Mouse (Mus musculus): ENCODE measurements around the gene Zfp93. TPM values are rescaled to one million over a fixed set of nuclear protein-coding genes. Genes with fewer than 3 reads are reported as not detected.

The Zfp93 gene
- polyA plus RNA-seq, 1 experiment: 4.4 TPM

GRCm38 (mm10) chr7:24298973-24299708 lies 28.9 kb downstream of the Zfp93 start:
- Histone ChIP-seq H3K27ac (replicated peaks; ENCODE audit: low read depth, low read length) (no peak overlapping the region), H3K4me3 (ENCODE audit: insufficient read depth, low read depth, low read length) (peak overlapping the region; percentile 79), H3K4me1 (ENCODE audit: control insufficient read depth, insufficient read depth, insufficient read length, low read length) (peaks cover 2% of the 10 kb centered on the region; the same call in 1 of the 2 replicates)

DNA sequence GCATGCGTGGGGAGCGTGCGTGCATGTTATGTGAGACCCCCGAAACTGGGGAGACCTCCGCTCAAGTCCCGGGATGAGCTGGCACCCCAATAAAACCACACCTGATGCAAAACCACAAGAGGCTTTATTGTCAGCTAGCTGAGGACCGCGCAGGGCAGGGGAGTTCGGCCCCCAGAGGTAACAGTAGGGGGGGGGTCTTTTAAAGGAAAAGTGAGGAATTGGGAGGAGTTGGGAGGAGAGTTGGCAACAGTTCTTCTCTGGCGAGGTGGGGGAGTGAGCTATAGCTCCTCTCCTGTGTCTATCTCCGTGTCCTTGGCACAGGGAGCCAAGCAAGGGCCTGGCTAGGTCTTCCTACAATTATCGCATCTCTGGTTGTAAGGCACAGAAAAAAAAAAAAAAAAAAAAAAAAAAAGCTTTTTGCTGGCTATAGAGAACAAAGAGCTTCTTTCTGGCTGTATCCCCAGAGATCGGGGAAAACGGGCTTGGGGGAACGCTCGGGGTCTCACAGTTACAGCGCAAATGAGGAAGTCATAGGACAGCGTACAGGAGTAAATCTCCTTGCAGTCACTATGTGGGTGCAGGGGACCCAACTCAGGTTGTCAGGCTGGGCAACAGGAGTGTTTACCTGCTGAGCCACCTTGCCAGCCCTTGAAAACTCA lies 29.7 kb downstream of the Zfp93 start:
- peak overlapping the region; percentile 45 for H3K4me3 ChIP-seq (ENCODE audit: insufficient read depth, low read depth, low read length)

DNA sequence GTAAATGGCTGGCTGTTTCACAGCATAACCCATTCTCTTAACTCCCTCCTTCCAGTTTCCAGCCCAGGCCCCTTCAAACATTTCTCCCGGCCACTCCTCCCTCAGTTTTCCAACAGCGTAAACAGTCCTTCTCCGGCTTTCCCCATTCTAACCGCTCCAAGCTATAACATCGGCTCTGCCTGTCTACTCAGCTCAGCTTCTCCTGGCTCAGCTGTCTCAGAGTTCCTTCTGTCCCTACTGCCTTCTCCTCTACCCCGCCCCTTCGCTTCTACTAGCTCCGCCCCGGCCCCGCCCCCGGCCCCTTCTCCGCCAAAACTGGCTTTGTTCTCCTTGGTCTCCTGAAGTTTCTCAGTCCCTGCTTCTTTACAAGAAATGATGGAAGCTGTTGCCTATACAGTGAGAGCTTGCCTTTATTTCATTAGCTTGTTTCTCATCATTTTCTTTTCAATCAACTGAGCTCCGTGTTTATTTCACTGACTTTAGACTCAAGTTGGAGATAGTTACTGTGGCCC lies 30.6 kb downstream of the Zfp93 start, which contains the start of gene Zfp61:
Gene Zfp61, minus strand, starts transcription at position 462 of the 512 bp plus-strand sequence.
- H3K4me1 ChIP-seq (ENCODE audit: control insufficient read depth, insufficient read depth, insufficient read length, low read length): peaks cover 2% of the 10 kb centered on the region; the same call in 1 of the 2 replicates
- peak within 1 kb of the TSS; percentile 45 for H3K4me3 ChIP-seq (ENCODE audit: insufficient read depth, low read depth, low read length)
- no peak within 1 kb of the TSS for H3K27ac ChIP-seq (replicated peaks; ENCODE audit: low read depth, low read length)

More for the DNA sequence above, 29.7 kb downstream of the Zfp93 start:
- H3K27ac ChIP-seq (replicated peaks; ENCODE audit: low read depth, low read length): no peak overlapping the region
- peaks cover 2% of the 10 kb centered on the region; the same call in 1 of the 2 replicates for H3K4me1 ChIP-seq (ENCODE audit: control insufficient read depth, insufficient read depth, insufficient read length, low read length)

DNA sequence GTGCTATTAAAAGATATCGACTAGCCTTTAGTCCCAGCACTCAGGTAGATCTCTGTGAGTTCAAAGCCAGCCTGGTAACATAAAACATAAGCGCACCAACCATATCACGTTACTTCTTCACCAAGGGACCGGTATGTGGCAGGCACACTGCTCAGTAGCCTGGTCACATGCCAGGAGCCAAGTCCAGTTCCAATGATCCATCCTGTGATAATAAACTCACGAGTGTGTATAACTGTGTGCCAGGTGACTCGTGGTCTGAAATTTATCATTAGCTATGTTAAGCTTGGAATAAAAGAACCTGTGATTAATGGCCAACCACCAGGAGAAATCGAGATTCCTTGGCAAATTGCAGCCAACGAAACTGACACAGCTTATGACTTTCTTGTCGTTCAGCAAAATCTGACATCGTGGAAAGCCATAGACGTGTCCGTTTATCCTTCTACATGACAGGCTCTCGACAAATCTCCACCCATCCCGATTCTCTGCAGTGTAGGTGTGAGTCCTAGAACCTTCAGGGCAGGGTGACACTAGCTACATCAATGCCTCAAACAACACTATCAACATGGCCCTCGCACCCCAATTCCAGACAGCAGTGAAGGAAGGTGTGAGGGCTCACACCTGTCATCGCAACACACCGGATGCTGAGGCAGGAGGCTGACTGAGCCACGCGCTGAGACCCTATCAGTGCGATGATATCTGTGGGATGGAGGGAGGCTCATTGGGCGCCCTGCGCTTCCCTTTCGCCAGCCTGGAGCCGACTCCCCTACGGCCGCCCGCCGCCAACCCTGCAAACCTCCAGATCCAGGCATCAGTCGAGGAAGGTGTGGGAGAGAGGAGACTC lies 45.7 kb downstream of the Zfp93 start:
- Histone ChIP-seq H3K4me3 (ENCODE audit: insufficient read depth, low read depth, low read length) (peak overlapping the region; percentile 75), H3K4me1 (ENCODE audit: control insufficient read depth, insufficient read depth, insufficient read length, low read length) (no peaks in the 10 kb centered on the region; the same call in 1 of the 2 replicates), H3K27ac (replicated peaks; ENCODE audit: low read depth, low read length) (no peak overlapping the region)

- H3K4me1 ChIP-seq (ENCODE audit: control insufficient read depth, insufficient read depth, insufficient read length, low read length): no peaks in the 10 kb centered on the region; the same call in 1 of the 2 replicates
- H3K4me3 ChIP-seq (ENCODE audit: insufficient read depth, low read depth, low read length): peak within 1 kb of the TSS; percentile 75
Measured at GRCm38 (mm10) chr7:24316567-24317092, 46.4 kb downstream of the Zfp93 start, which contains the start of gene Zfp94. Gene Zfp94 (minus strand): TSS chr7:24316666.

GRCm38 (mm10) chr7:24318942-24319341 lies 48.7 kb downstream of the Zfp93 start:
- H3K27ac ChIP-seq (replicated peaks; ENCODE audit: low read depth, low read length): no peak overlapping the region
- H3K4me3 ChIP-seq (ENCODE audit: insufficient read depth, low read depth, low read length): no peak overlapping the region
- H3K4me1 ChIP-seq (ENCODE audit: control insufficient read depth, insufficient read depth, insufficient read length, low read length): no peaks in the 10 kb centered on the region; the same call in 1 of the 2 replicates

More at GRCm38 (mm10) chr7:24316567-24317092, 46.4 kb downstream of the Zfp93 start, which contains the start of gene Zfp94:
- H3K27ac ChIP-seq (replicated peaks; ENCODE audit: low read depth, low read length): peak within 1 kb of the TSS; percentile 83

GRCm38 (mm10) chr7:24322593-24322992 lies 52.4 kb downstream of the Zfp93 start:
- Histone ChIP-seq H3K4me1 (ENCODE audit: control insufficient read depth, insufficient read depth, insufficient read length, low read length) (no peaks in the 10 kb centered on the region), H3K4me3 (ENCODE audit: insufficient read depth, low read depth, low read length) (no peak overlapping the region), H3K27ac (replicated peaks; ENCODE audit: low read depth, low read length) (no peak overlapping the region)

GRCm38 (mm10) chr7:24325197-24325596 lies 55.0 kb downstream of the Zfp93 start:
- H3K27ac ChIP-seq (replicated peaks; ENCODE audit: low read depth, low read length): no peak overlapping the region
- H3K4me3 ChIP-seq (ENCODE audit: insufficient read depth, low read depth, low read length): no peak overlapping the region
- no peaks in the 10 kb centered on the region for H3K4me1 ChIP-seq (ENCODE audit: control insufficient read depth, insufficient read depth, insufficient read length, low read length)

- Histone ChIP-seq H3K4me3 (ENCODE audit: insufficient read depth, low read depth, low read length) (no peak overlapping the region), H3K27ac (replicated peaks; ENCODE audit: low read depth, low read length) (no peak overlapping the region), H3K4me1 (ENCODE audit: control insufficient read depth, insufficient read depth, insufficient read length, low read length) (no peaks in the 10 kb centered on the region)
Measured at GRCm38 (mm10) chr7:24325675-24326128, 55.5 kb downstream of the Zfp93 start.

GRCm38 (mm10) chr7:24326273-24327135 lies 56.3 kb downstream of the Zfp93 start:
- no peak overlapping the region for H3K4me3 ChIP-seq (ENCODE audit: insufficient read depth, low read depth, low read length)
- no peak overlapping the region for H3K27ac ChIP-seq (replicated peaks; ENCODE audit: low read depth, low read length)
- no peaks in the 10 kb centered on the region for H3K4me1 ChIP-seq (ENCODE audit: control insufficient read depth, insufficient read depth, insufficient read length, low read length)

Other genes with a start within 250 kb of the Zfp93 start
- not detected in 2 replicates for gene Vmn1r183, start 217.2 kb upstream of the Zfp93 start, polyA plus RNA-seq (2012; ENCODE audit: insufficient read depth, insufficient read length, missing spikeins)
- 11.1 and 11.7 TPM in 2 replicates for gene Zfp180, start 188.5 kb upstream of the Zfp93 start, polyA plus RNA-seq (2012; ENCODE audit: insufficient read depth, insufficient read length, missing spikeins)
- gene Zfp112, start 158.1 kb upstream of the Zfp93 start, polyA plus RNA-seq (2012; ENCODE audit: insufficient read depth, insufficient read length, missing spikeins): 1.4 and 1.5 TPM in 2 replicates
- 2.4 and 4.4 TPM in 2 replicates for gene Zfp235, start 136.3 kb upstream of the Zfp93 start, polyA plus RNA-seq (2012; ENCODE audit: insufficient read depth, insufficient read length, missing spikeins)
- gene Zfp114, start 95.4 kb upstream of the Zfp93 start, polyA plus RNA-seq (2012; ENCODE audit: insufficient read depth, insufficient read length, missing spikeins): not detected in 2 replicates
- 1.5 and 1.7 TPM in 2 replicates for gene Zfp111, start 59.0 kb upstream of the Zfp93 start, polyA plus RNA-seq (2012; ENCODE audit: insufficient read depth, insufficient read length, missing spikeins)
- 0.46 TPM in 1 of 2 replicates, not detected in the other for gene Zfp109, start 32.9 kb upstream of the Zfp93 start, polyA plus RNA-seq (2012; ENCODE audit: insufficient read depth, insufficient read length, missing spikeins)
- gene Zfp108, start 15.6 kb upstream of the Zfp93 start, polyA plus RNA-seq (2012; ENCODE audit: insufficient read depth, insufficient read length, missing spikeins): 0.88 and 1.8 TPM in 2 replicates
- 1.5 and 2.0 TPM in 2 replicates for gene Zfp61, start 30.8 kb downstream of the Zfp93 start, polyA plus RNA-seq (2012; ENCODE audit: insufficient read depth, insufficient read length, missing spikeins)
- 3.8 and 4.5 TPM in 2 replicates for gene Zfp94, start 46.2 kb downstream of the Zfp93 start, polyA plus RNA-seq (2012; ENCODE audit: insufficient read depth, insufficient read length, missing spikeins)
- not detected in 2 replicates for gene Tescl, start 63.5 kb downstream of the Zfp93 start, polyA plus RNA-seq (2012; ENCODE audit: insufficient read depth, insufficient read length, missing spikeins)
- not detected in 2 replicates for gene Lypd5, start 78.8 kb downstream of the Zfp93 start, polyA plus RNA-seq (2012; ENCODE audit: insufficient read depth, insufficient read length, missing spikeins)
- not detected in 2 replicates for gene Kcnn4, start 99.8 kb downstream of the Zfp93 start, polyA plus RNA-seq (2012; ENCODE audit: insufficient read depth, insufficient read length, missing spikeins)
- gene Smg9, start 129.2 kb downstream of the Zfp93 start, polyA plus RNA-seq (2012; ENCODE audit: insufficient read depth, insufficient read length, missing spikeins): 6.1 and 8.2 TPM in 2 replicates
- not detected in 2 replicates for gene Irgc1, start 181.9 kb downstream of the Zfp93 start, polyA plus RNA-seq (2012; ENCODE audit: insufficient read depth, insufficient read length, missing spikeins)
- gene Plaur, start 192.1 kb downstream of the Zfp93 start, polyA plus RNA-seq (2012; ENCODE audit: insufficient read depth, insufficient read length, missing spikeins): 3.0 TPM in 1 of 2 replicates, not detected in the other
- 3.1 and 3.5 TPM in 2 replicates for gene Cadm4, start 211.6 kb downstream of the Zfp93 start, polyA plus RNA-seq (2012; ENCODE audit: insufficient read depth, insufficient read length, missing spikeins)
- 3.0 and 4.7 TPM in 2 replicates for gene Zfp428, start 236.6 kb downstream of the Zfp93 start, polyA plus RNA-seq (2012; ENCODE audit: insufficient read depth, insufficient read length, missing spikeins)
- not detected in 2 replicates for gene AC161166.1, start 242.0 kb downstream of the Zfp93 start, polyA plus RNA-seq (2012; ENCODE audit: insufficient read depth, insufficient read length, missing spikeins)